Mouse (Mus musculus) cortical plate, adult 2 months (tissue): ENCODE data around the gene Tcea3.

ENCODE experiments used
- CTCF ChIP-seq: fragments of 200-500 bp; IDR thresholded peaks from 2 replicates; pipeline ENCODE4 v1.5.1; 2011; ENCODE audit warnings: mild to moderate bottlenecking, control low read depth, low read length; ENCODE audit not compliant: insufficient read depth; ENCODE audit errors: extremely low read depth
- POLR2A ChIP-seq: fragments of 200-500 bp; IDR thresholded peaks from 2 replicates; pipeline ENCODE4 v1.6.1; 2011; ENCODE audit warnings: mild to moderate bottlenecking, low read length, control low read depth; ENCODE audit not compliant: insufficient read depth; ENCODE audit errors: extremely low read depth

DNA sequence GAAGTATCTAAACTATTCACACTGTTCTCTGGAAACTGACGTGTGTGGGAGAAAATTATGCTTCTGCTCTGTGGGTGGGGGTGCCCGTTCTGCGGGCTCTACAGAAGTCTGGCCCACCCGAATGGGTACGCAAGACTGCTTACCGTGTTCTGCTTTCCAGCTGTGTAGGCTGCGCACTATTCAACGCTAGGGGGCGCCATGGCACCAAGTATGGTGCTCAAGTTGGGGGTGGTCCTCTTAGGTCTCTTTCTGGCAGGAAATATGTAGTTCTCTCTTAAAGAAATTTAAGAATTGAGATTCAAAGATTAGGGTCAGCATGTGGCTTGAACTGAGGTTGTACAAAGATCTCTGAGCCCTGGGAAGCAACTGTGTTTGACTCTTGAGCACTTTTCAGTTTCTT lies 45.0 kb upstream of the Tcea3 start:
- TF ChIP-seq CTCF (peak; percentile 77), POLR2A (no peak)
